Mouse (Mus musculus): Measurements from ENCODE around the gene Brd3os. TPM values are rescaled to one million over a fixed set of nuclear protein-coding genes. Genes with fewer than 3 reads are reported as not detected.
A peak's percentile ranks its signal among the peaks of the same experiment; 100 is the strongest.

Brd3os gene
- polyA plus RNA-seq, 2 experiments = 0.29 to 0.44 TPM

DNA sequence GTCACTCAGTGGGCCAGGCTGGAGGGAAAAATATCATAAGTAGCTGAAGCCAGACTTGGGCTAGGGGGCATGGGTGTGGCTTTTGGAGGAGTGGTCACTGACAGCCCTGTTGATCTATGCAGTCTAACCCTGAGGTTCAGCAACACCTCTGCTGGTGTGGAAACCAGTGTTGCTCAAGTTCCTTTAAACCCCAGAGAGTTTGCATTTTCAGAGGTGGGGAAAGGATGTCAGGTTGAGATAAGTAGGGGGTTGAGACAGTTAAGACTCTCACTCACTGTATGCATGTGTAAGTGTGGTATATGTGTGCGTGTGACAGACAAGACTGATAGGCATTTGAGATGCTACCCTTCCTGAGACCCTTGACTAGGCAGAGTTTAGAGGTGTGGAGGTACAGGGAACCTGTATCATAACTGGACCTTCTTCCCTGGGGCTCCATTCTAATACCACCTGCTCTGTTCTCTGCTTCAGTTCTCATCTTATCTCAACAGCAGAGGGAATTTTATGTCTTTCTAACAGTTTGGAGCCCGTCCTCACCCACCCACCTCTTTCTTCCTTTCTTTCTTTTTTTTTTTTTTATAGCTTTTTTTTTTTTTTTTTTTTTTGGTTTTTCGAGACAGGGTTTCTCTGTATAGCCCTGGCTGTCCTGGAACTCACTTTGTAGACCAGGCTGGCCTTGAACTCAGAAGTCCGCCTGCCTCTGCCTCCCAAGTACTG, 45.4 kb downstream of the Brd3os start:
- H3K4me3 ChIP-seq (ENCODE audit: insufficient read depth in 1 of 2, low read depth in 2 of 2, low read length in 2 of 2) = no peak overlapping the region
- H3K9ac ChIP-seq (replicated peaks) = no peak overlapping the region
- no peak overlapping the region for H3K27ac ChIP-seq
- DNase-seq (ENCODE audit: low read depth in 3 of 3, low spot score in 3 of 3) = no peak
- no peaks in the 10 kb centered on the region for H3K9me3 ChIP-seq (ENCODE audit: control insufficient read depth, low read length)
- peaks cover 0 to 11% of the 10 kb centered on the region in 2 experiments; a peak in 2 of 4 replicates for H3K4me1 ChIP-seq (replicated peaks; ENCODE audit: control insufficient read depth in 2 of 2, insufficient read depth in 2 of 2, low read length in 1 of 2)
- peak; percentile 79 for ATAC-seq (ENCODE audit: insufficient read depth)
- no peaks in the 10 kb centered on the region for H3K36me3 ChIP-seq (replicated peaks; ENCODE audit: control insufficient read depth, insufficient read depth, low read depth)
- no peak overlapping the region for H3K4me2 ChIP-seq (ENCODE audit: low read depth)
- no peaks in the 10 kb centered on the region for H3K27me3 ChIP-seq (ENCODE audit: control insufficient read depth, insufficient read depth, low read length)
- TF ChIP-seq CTCF (IDR thresholded peaks at IDR 0.05; ENCODE audit: low read depth) (no peak), EP300 (IDR thresholded peaks at IDR 0.05; ENCODE audit: low read depth) (no peak)
- 17% methylated on average over 3 of the region's 4 CpGs for WGBS (ENCODE audit: insufficient replicate concordance)

DNA sequence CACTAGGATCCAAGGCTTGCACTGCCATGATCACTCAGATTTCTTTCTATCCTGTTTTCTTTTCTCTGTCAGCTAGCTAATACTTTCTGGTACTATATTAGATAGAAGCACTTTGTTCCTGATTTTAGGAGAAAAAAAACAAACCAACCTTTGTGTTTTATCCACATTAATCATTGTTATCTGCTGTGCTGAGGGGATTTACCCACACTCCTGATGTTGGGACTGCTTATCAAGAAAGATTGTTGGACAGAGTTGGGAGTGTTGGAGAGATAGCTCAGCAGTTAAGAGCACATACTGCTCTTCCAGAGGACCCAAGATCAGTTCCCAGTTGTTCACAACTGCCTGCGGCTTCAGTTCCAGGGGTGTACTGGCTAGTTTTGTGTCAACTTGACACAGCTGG, 46.2 kb downstream of the Brd3os start:
- ATAC-seq (ENCODE audit: insufficient read depth) = no peak
- Histone ChIP-seq H3K9me3 (ENCODE audit: control insufficient read depth, low read length) (no peaks in the 10 kb centered on the region), H3K27ac (no peak overlapping the region), H3K9ac (replicated peaks) (no peak overlapping the region), H3K4me3 (ENCODE audit: insufficient read depth in 1 of 2, low read depth in 2 of 2, low read length in 2 of 2) (no peak overlapping the region), H3K4me2 (ENCODE audit: low read depth) (no peak overlapping the region), H3K27me3 (ENCODE audit: control insufficient read depth, insufficient read depth, low read length) (no peaks in the 10 kb centered on the region), H3K4me1 (replicated peaks; ENCODE audit: control insufficient read depth in 2 of 2, insufficient read depth in 2 of 2, low read length in 1 of 2) (peaks cover 0 to 11% of the 10 kb centered on the region in 2 experiments; a peak in 2 of 4 replicates), H3K36me3 (replicated peaks; ENCODE audit: control insufficient read depth, insufficient read depth, low read depth) (no peaks in the 10 kb centered on the region)
- no peak for DNase-seq (ENCODE audit: low read depth in 3 of 3, low spot score in 3 of 3)
- TF ChIP-seq EP300 (IDR thresholded peaks at IDR 0.05; ENCODE audit: low read depth) = no peak
- TF ChIP-seq CTCF (IDR thresholded peaks at IDR 0.05; ENCODE audit: low read depth) = no peak
- WGBS (ENCODE audit: insufficient replicate concordance) = 40% methylated on average over 1 of the region's 1 CpGs

DNA sequence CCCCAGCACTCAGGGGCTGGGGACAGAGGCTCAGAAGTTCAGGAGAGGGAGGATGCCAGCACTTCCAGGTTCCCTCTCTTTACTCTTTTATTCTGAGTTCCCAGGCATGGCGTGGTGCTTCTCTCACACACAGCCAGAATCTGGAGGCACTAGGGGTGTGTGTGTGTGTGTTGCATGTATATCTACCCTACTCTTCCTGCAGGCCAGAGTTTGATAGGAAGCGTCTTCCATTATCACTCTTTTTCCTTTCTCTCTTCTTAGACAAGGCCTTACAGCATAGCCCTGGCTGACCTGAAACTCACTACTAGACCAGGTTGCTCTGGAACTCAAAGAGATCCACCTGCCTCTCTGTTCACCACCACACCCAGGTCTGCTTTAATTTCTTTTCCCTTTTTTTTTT, 48.8 kb downstream of the Brd3os start:
- Histone ChIP-seq H3K27ac (no peak overlapping the region), H3K4me2 (ENCODE audit: low read depth) (no peak overlapping the region), H3K9ac (replicated peaks) (no peak overlapping the region), H3K9me3 (ENCODE audit: control insufficient read depth, low read length) (no peaks in the 10 kb centered on the region), H3K36me3 (replicated peaks; ENCODE audit: control insufficient read depth, insufficient read depth, low read depth) (no peaks in the 10 kb centered on the region), H3K4me1 (replicated peaks; ENCODE audit: control insufficient read depth in 2 of 2, insufficient read depth in 2 of 2, low read length in 1 of 2) (peaks cover 0 to 11% of the 10 kb centered on the region in 2 experiments; a peak in 2 of 4 replicates), H3K27me3 (ENCODE audit: control insufficient read depth, insufficient read depth, low read length) (no peaks in the 10 kb centered on the region), H3K4me3 (ENCODE audit: insufficient read depth in 1 of 2, low read depth in 2 of 2, low read length in 2 of 2) (no peak overlapping the region)
- ATAC-seq (ENCODE audit: insufficient read depth) (peak; percentile 35; the same call in 1 of the 2 replicates), DNase-seq (ENCODE audit: low read depth in 3 of 3, low spot score in 3 of 3) (no peak)
- WGBS (ENCODE audit: insufficient replicate concordance) = 16% methylated on average over 2 of the region's 2 CpGs
- TF ChIP-seq EP300 (IDR thresholded peaks at IDR 0.05; ENCODE audit: low read depth) = no peak
- no peak for TF ChIP-seq CTCF (IDR thresholded peaks at IDR 0.05; ENCODE audit: low read depth)

Small RNAs within 50 kb of the gene (microRNA-seq; reads per million reads assigned to microRNA genes)
- gene Gm24049 (not detected), gene Mir7578 (not detected)

Other genes with a start within 250 kb of the Brd3os start
- 18.1 and 21.9 TPM in 2 replicates for gene Sardh, start 194.0 kb upstream of the Brd3os start, polyA plus RNA-seq (2012; rRNA removed)
- gene Sardh, start 194.0 kb upstream of the Brd3os start, polyA plus RNA-seq (2014; fragmentation: Nextera tagmentation; extraction: Ambion mirVana) = 25.9 and 34.9 TPM in 2 replicates
- gene Vav2, start 15.3 kb upstream of the Brd3os start, polyA plus RNA-seq (2012; rRNA removed) = 5.2 and 5.8 TPM in 2 replicates
- gene Vav2, start 15.3 kb upstream of the Brd3os start, polyA plus RNA-seq (2014; fragmentation: Nextera tagmentation; extraction: Ambion mirVana) = 2.8 and 3.0 TPM in 2 replicates
- gene Brd3, start 65.3 kb downstream of the Brd3os start, polyA plus RNA-seq (2012; rRNA removed) = 7.4 and 9.5 TPM in 2 replicates
- 24.4 and 27.2 TPM in 2 replicates for gene Brd3, start 65.3 kb downstream of the Brd3os start, polyA plus RNA-seq (2014; fragmentation: Nextera tagmentation; extraction: Ambion mirVana)
- gene Wdr5, start 72.8 kb downstream of the Brd3os start, polyA plus RNA-seq (2012; rRNA removed) = 19.7 and 24.4 TPM in 2 replicates
- gene Wdr5, start 72.8 kb downstream of the Brd3os start, polyA plus RNA-seq (2014; fragmentation: Nextera tagmentation; extraction: Ambion mirVana) = 23.6 and 27.4 TPM in 2 replicates
- gene Rxra, start 234.1 kb downstream of the Brd3os start, polyA plus RNA-seq (2012; rRNA removed) = 7.1 and 7.5 TPM in 2 replicates
- gene Rxra, start 234.1 kb downstream of the Brd3os start, polyA plus RNA-seq (2014; fragmentation: Nextera tagmentation; extraction: Ambion mirVana) = 2.4 and 2.9 TPM in 2 replicates

Data from liver, embryonic 14.5 days (tissue).